Mouse (Mus musculus) gastrocnemius, postnatal 14 days (tissue): ENCODE measurements around the gene Casz1. TPM values are rescaled to one million over a fixed set of nuclear protein-coding genes. Genes with fewer than 3 reads are reported as not detected.

Experiments used
- DNase-seq: peaks from one replicate; pipeline ENCODE4 v3.0.0; 2021; ENCODE audit warnings: mixed read lengths
- intact Hi-C: fragments of 180-260 bp; cut with DNase I; formaldehyde crosslinking; loops from one replicate; pipeline ENCODE4 v1.15.1; 2025; ENCODE audit warnings: low total_unique reads
- total RNA-seq, 2 experiments: library from RNA; stranded (reverse); gene quantifications; 2 replicates each; pipeline ENCODE4 v1.2.3; 2021

Casz1 gene
- total RNA-seq, 2 experiments from 2014 or later: 31.2 to 32.9 TPM

- DNase-seq: no peak
- intact Hi-C loops: loop anchor here (5.0 kb wide), 1 partner anchor 33 kb away; no protein-coding TSS in a partner anchor
Measured at GRCm38 (mm10) chr4:148795038-148795437, 9.2 kb upstream of the Casz1 start.

- DNase-seq: no peak
- intact Hi-C loops: loop anchor here (5.0 kb wide), 1 partner anchor 35 kb away; no protein-coding TSS in a partner anchor
Measured at GRCm38 (mm10) chr4:148797475-148798324, 6.5 kb upstream of the Casz1 start.

GRCm38 (mm10) chr4:148803031-148803430 lies 1.2 kb upstream of the Casz1 start:
- intact Hi-C loops: loop anchor here (5.0 kb wide), 1 partner anchor 114 kb away; no protein-coding TSS in a partner anchor
- no peak for DNase-seq

- intact Hi-C loops: loop anchor here (5.0 kb wide), 1 partner anchor 114 kb away; no protein-coding TSS in a partner anchor
Measured at GRCm38 (mm10) chr4:148803636-148804035, 593 bp upstream of the Casz1 start.

GRCm38 (mm10) chr4:148804780-148805160 lies 541 bp downstream of the Casz1 start:
- intact Hi-C loops: loop anchor here (5.0 kb wide), 1 partner anchor 113 kb away; no protein-coding TSS in a partner anchor
- no peak for DNase-seq

More at GRCm38 (mm10) chr4:148803636-148804035, 593 bp upstream of the Casz1 start:
- no peak for DNase-seq

- DNase-seq: peak; percentile 50
- intact Hi-C loops: no loop called here
Measured at GRCm38 (mm10) chr4:148805161-148805810, 1.1 kb downstream of the Casz1 start.

- DNase-seq: peak; percentile 50
- intact Hi-C loops: no loop called here
Measured at GRCm38 (mm10) chr4:148805811-148806747, 1.9 kb downstream of the Casz1 start.

- DNase-seq: peak; percentile 80
- intact Hi-C loops: no loop called here
Measured at GRCm38 (mm10) chr4:148806836-148807235, 2.6 kb downstream of the Casz1 start.

- DNase-seq: no peak
- intact Hi-C loops: no loop called here
Measured at GRCm38 (mm10) chr4:148807397-148807796, 3.2 kb downstream of the Casz1 start.

- no peak for DNase-seq
- intact Hi-C loops: no loop called here
Measured at GRCm38 (mm10) chr4:148808839-148809238, 4.6 kb downstream of the Casz1 start.

- intact Hi-C loops: no loop called here
Measured at GRCm38 (mm10) chr4:148810706-148811105, 6.5 kb downstream of the Casz1 start.

GRCm38 (mm10) chr4:148811940-148812339 lies 7.7 kb downstream of the Casz1 start:
- intact Hi-C loops: no loop called here

More at GRCm38 (mm10) chr4:148810706-148811105, 6.5 kb downstream of the Casz1 start:
- DNase-seq: no peak

GRCm38 (mm10) chr4:148813247-148813646 lies 9.0 kb downstream of the Casz1 start:
- no peak for DNase-seq
- intact Hi-C loops: no loop called here

More at GRCm38 (mm10) chr4:148811940-148812339, 7.7 kb downstream of the Casz1 start:
- peak; percentile 71 for DNase-seq

- intact Hi-C loops: no loop called here
- DNase-seq: no peak
Measured at GRCm38 (mm10) chr4:148816556-148816955, 12.3 kb downstream of the Casz1 start.

- intact Hi-C loops: no loop called here
- DNase-seq: peak; percentile 57
Measured at GRCm38 (mm10) chr4:148818161-148818560, 13.9 kb downstream of the Casz1 start.

GRCm38 (mm10) chr4:148820171-148820570 lies 15.9 kb downstream of the Casz1 start:
- intact Hi-C loops: no loop called here
- DNase-seq: no peak

GRCm38 (mm10) chr4:148823281-148823680 lies 19.1 kb downstream of the Casz1 start:
- DNase-seq: no peak
- intact Hi-C loops: no loop called here

- no peak for DNase-seq
- intact Hi-C loops: no loop called here
Measured at GRCm38 (mm10) chr4:148830350-148830749, 26.1 kb downstream of the Casz1 start.

- DNase-seq: no peak
- intact Hi-C loops: no loop called here
Measured at GRCm38 (mm10) chr4:148833245-148833990, 29.2 kb downstream of the Casz1 start.
